Mouse (Mus musculus): Measurements from ENCODE around the gene Prr14.
A peak's percentile ranks its signal among the peaks of the same experiment; 100 is the strongest.
"Not testable (repeated sequence)": the region's sequence is repeated elsewhere in the genome, so short reads cannot be mapped to it uniquely, and the experiment has no call there.

Gene Prr14

GRCm38 (mm10) chr7:127472060-127472459 is 12.6 kb downstream of the Prr14 start:
- no peak for DNase-seq (ENCODE audit: low spot score)

DNA sequence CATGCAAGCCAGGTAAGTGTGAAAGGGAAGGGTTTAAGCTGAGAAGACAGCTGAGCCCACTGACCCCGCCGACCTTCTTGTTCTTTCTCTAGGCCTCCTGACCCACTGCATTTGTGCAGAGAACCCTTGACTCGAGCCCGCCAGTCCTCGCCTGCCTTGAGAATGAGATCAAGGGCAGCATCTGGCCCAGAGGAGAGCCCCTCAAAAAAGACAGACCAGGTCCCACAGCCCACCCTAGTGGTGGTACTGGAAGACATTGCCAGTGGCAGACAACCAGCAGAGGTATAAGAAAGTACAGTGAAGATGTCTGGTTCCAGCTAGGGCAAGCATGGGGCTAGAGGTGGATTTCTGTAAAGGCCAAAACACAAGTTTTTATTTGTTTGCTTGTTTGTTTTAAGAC is 14.3 kb downstream of the Prr14 start:
- no peak for DNase-seq (ENCODE audit: low spot score)

DNA sequence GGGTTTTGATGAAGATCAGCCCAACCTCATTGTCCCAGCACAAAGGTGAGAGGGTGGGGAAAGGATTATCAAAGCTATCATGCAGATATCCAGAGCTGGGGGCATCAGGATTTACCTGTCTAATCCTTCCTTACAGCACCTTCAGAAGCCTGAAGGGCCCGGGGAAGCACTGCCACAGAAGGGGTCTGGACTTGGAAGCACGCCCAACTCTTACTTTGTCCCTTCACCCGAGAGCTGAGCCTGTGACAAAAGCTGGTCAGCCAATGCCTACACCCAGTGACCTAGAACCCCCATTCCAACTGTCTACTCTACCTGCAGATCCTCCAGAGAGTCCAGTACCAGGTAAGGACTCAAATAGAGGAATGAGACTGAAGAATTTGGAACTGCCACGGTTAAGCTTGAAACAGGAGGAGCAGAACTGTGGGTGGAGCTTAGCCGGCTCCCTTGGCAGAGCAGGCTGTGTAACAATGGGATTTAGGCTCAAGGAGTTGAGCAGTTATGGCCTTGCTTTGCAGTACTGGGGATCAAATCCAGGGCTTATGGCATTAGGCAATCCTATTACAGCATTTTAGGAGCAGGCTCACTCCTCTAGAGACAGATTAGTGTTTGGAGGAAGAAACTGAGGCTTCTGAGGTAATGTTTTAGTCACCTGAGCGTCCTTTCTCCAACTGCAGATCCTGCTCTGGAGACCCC is 15.1 kb downstream of the Prr14 start:
- no peak for DNase-seq (ENCODE audit: low spot score)

GRCm38 (mm10) chr7:127475186-127475740 is 15.9 kb downstream of the Prr14 start:
- no peak for DNase-seq (ENCODE audit: low spot score)

DNA sequence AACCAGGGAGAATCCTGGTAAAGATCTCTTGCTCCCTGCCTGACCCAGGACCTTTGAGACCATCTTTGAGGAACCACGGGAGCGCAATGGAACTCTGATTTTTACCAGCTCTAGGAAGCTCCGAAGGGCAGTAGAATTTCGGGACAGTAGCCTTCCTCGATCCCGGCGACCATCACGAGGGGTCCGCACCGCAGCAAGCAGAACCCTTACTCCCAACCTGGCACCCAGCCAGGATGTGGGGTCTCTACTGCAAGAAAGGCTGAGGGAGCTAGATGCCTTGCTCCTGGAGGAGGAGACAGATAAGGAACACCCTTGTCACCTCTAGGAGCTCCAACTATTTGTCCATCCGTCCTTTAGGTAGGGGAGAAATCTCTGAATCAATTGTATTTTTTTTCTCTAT is 16.9 kb downstream of the Prr14 start:
- no peak for DNase-seq (ENCODE audit: low spot score)

DNA sequence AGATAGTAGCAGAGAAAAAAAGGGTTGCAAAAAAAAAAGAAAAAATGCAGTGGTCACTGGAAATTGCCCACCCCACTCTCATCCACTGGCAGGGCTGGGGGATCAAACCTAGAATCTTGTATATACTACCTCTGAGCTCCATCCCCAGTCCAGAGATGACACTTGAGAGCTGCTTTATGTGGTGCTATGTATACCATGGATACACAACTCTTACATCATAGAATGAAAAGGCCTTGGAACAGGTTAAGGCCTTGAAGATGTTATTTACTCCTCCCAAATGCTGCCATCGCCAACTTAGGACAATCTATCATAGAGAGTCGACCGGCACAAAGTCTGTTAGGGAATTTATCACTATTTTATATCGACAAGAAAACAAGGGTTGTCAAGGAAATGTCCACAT is 17.4 kb downstream of the Prr14 start:
- no peak for DNase-seq (ENCODE audit: low spot score)

DNA sequence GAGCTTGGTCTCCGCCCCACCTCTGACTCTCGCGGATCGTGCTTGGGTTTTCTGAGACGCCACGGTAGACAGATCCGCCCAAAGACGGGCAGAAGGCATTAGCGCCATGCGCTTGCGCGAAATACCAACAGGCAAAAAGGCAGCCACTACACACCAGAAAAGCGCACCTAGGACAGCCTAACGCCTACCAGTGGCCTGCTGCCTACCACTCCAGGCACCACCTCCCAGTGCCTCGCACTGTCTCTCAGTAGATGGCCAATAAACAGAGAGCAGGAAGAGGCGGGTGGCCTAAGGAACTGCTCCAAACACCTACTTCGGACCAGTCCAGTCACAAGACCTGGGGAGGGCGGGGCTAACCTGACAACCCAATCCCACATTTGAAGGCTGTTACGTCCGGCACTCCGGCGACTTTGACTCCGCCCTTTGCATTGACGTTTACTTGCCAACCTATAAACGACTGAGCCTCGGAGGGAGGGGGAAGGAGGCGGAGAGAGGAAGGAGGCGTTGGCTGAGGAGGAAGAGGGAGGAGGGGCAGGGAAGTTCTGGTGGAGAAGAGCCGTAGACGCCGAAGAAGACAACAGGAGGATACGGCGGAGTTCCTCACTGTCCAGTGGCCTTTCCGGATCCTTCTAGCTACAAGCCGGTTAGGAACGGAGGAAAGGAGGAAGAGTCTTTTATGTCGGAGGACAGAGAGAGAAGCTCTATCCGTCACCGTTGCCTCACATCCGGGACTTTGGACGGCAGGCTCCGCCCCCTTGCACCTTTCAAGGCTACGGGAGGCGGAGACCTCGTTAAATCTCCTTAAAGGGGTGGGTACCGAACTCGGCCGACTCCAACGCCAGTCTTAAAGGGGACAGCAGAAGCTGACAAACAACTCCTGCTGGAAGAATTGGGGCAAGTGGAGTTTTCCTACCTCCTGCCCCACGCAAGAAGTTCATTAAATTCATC is 18.6 kb downstream of the Prr14 start:
- peak; percentile 97 for DNase-seq (ENCODE audit: low spot score)

GRCm38 (mm10) chr7:127478635-127479317 is 19.4 kb downstream of the Prr14 start, which contains the start of gene Fbrs:
Gene Fbrs (plus strand): TSS chr7:127479199.
- DNase-seq (ENCODE audit: low spot score) = peak; percentile 97

- no peak for DNase-seq (ENCODE audit: low spot score)
These were observed 20.2 kb downstream of the Prr14 start for GRCm38 (mm10) chr7:127479318-127480225.

GRCm38 (mm10) chr7:127480321-127480720 is 20.9 kb downstream of the Prr14 start:
- DNase-seq (ENCODE audit: low spot score) = no peak

DNA sequence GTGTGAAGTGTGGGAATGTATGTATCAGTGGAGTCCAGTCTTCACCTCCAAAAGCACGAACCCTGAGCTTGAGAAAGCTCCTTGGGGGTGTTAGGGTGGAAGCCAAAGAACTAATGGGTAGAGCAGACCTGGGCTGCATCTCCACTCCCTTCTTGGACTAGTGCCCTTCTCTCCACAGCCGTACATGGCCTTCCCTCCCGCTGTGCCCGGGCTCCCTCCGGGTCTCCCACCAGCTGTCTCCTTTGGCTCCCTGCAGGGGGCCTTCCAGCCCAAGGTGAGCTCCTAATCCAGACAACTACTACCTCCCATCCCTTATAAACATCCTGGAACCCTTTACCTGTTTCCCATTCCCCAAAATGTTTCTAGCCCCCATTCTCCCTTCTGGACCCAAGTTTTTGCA is 26.0 kb downstream of the Prr14 start:
- DNase-seq (ENCODE audit: low spot score) = no peak

DNA sequence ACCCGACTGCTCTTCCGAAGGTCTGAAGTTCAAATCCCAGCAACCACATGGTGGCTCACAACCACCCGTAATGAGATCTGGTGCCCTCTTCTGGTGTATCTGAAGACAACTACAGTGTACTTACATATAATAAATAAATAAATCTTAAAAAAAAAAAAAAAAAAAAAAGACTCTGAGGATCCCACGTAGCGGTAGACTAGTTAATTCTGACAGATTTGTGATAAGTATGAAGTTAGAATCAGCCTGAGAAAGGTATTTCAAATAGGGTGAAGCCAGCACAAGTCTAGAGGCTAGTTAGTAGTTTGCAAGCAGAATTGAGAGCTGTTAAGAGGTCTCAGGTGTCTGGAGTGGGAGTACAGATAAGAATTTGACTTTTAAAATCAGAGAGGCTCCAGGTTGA is 29.0 kb downstream of the Prr14 start:
- DNase-seq (ENCODE audit: low spot score) = not testable (repeated sequence)

- no peak for DNase-seq (ENCODE audit: low spot score)
These were observed 30.6 kb downstream of the Prr14 start for GRCm38 (mm10) chr7:127489982-127490381.

DNA sequence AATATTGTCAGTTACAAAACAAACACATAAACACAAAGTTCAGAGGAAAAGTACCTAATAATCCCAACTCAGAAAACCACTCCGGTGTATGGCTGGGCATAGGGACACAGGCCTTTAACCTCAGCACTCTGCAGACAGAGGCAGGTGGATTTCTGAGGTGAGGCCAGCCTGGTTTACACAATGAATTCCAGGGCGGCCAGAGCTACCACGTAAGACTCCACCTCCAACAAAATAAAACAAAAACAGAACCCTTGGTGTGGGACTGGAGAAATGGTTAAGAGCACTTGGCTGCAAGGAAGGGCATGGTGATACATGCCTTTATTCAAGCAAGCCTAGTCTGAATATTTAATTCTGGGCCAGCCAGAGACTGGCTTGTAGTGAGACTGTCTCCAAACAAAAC is 32.4 kb downstream of the Prr14 start:
- no peak for DNase-seq (ENCODE audit: low spot score)

GRCm38 (mm10) chr7:127494648-127495047 is 35.2 kb downstream of the Prr14 start:
- no peak for DNase-seq (ENCODE audit: low spot score)

GRCm38 (mm10) chr7:127497382-127497781 is 38.0 kb downstream of the Prr14 start:
- DNase-seq (ENCODE audit: low spot score) = no peak

DNA sequence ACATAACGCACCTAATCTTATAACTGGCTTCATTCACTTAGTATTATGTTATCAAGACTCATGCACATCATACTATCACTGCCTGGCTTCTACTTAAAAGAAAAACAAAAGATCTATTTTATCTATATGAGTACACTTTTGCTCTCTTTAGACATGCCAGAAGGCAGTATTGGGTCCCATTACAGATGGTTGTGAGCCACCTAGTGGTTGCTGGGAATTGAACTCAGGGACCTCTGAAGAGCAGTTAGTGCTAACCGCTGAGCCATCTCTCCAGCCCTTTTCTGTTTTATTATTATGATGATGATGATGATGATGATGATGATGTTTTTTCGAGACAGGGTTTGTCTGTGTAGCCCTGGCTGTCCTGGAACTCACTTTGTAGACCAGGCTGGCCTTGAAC is 39.0 kb downstream of the Prr14 start:
- no peak for DNase-seq (ENCODE audit: low spot score)

DNA sequence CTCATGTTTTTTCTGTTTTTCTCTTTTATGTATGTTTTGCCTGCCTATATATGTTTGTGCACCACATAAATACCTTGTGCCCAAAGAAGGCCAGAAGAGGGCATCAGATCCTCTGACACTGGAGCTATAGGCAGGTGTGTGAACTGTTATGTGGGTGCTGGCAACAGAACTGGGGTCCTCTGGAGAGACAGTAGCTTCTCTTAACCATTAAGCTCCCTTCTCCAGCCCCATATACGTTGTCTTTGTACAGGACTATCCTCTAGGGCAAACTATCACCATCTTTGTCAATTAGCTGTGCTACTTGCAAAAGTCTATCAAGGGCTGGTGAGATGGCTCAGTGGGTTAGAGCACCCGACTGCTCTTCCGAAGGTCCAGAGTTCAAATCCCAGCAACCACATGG is 48.9 kb downstream of the Prr14 start:
- DNase-seq (ENCODE audit: low spot score) = no peak

DNA sequence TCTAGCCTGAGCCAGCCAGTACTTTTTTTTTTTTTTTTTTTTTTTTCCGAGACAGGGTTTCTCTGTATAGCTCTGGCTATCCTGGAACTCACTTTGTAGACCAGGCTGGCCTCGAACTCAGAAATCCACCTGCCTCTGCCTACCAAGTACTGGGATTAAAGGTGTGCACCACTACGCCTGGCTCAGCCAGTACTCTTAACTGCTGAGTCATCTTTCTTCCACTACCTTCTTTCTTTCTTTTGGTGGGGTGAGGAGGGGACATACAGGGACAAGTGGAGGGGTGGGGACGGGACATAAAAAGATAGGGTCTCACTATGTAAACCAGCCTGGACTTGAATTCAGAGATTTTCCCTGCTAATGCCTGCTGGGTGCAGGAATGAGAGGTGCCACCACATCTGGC is 50.4 kb downstream of the Prr14 start:
- not testable (repeated sequence) for DNase-seq (ENCODE audit: low spot score)

- DNase-seq (ENCODE audit: low spot score) = peak; percentile 9
These were observed 51.8 kb downstream of the Prr14 start for GRCm38 (mm10) chr7:127511241-127511640.

DNA sequence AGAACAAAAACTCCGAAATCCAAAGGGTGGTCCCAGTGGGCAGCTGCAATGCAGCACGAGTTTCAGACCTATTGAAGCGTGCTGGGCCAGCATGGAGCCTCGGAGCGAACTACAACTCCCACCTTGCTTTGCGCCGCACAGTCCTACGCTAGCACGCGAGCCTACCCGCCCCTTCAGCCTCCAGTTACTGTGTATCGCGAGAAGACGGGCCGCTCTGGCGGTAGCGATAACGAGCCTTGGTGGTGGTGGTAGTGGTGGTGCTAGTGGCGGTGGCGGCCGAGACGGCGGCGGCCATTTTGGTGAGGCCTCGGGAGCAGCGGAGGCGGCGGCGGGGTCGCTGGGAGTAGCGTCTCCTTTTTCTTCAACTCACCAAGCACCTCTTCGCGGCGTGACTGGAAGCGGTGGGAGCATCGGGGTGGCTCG is 52.4 kb downstream of the Prr14 start, which contains the start of gene Srcap:
Gene Srcap (plus strand): TSS at position 176 of the 423 bp plus-strand sequence.
- peak; percentile 94 for DNase-seq (ENCODE audit: low spot score)

All from ovary, postnatal 36 days (tissue).